Mouse (Mus musculus) layer of hippocampus, adult 11-12 months (tissue): ENCODE data around the gene Tmem128.

Experiments used
- DNase-seq: peaks from one replicate; pipeline ENCODE4 v3.0.0; 2022; ENCODE audit warnings: low spot score

The Tmem128 gene

DNA sequence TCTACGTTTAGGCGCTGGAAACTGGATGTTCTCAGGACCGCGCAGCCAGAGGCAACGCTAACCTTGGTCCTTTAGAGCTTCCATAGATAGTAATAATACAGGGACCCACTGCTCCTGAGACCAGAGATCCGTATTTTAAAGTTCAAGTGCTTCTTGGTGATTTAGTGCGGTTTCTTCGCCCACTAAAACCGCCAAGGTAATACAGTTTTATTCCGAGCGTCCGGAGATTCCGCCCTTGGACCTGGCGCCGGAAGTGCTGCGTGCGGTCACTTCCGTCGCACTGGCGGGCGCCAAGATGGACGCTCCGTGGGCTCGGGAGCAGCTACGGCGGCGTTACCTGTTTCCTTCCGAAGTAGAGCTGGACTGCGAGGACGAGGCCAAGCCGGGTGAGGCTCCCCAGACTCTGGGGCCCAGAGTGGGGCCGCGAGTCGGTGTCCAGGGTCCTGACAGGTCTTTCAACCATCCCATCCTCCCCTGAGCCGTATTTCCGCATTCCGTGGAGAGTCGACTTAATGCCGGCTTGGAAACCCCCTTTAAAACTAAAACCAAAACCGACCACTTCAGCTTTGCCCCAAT is at the start of gene Tmem128:
Gene Tmem128 (plus strand): TSS at position 79 of the 576 bp plus-strand sequence.
- DNase-seq = peak; percentile 61

DNA sequence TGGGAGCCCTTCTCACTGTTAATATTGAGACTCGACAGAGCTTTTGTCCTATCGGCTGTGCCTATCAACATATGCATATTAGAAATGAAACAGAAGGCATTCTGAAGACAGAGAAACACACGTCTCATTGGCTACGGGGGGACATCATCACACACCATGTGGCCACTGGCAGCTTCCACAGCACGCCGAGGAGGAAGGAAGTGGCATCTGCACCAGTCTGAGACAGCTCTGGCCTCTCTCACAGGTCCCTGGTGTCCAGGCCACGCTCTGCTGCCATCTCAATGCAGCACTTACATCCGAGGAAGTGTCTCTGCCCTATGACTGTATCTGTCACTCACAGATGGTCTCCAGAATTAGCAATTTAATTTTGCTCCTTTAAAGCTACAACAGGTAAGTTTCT is 48.3 kb upstream of the Tmem128 start:
- DNase-seq = no peak

DNA sequence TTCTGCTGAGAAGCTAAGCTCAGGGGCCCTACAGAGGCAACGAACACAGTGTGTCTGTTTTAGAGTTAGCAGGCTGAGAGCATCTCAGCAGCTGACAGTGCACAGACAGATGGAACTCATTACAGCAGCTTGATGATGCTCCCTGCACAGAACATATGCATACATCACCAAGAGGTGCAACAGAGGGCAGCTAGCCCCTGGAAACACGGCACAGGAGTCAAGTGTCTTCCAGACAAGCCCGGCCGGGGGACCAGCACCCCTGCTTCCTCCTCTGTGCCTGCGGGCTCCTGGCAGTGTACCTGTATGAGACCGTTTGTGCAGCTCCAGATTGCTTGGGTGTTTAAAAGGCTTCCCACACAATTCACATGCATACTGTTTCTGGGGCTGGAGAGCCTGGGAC is 47.0 kb upstream of the Tmem128 start:
- peak; percentile 49 for DNase-seq

DNA sequence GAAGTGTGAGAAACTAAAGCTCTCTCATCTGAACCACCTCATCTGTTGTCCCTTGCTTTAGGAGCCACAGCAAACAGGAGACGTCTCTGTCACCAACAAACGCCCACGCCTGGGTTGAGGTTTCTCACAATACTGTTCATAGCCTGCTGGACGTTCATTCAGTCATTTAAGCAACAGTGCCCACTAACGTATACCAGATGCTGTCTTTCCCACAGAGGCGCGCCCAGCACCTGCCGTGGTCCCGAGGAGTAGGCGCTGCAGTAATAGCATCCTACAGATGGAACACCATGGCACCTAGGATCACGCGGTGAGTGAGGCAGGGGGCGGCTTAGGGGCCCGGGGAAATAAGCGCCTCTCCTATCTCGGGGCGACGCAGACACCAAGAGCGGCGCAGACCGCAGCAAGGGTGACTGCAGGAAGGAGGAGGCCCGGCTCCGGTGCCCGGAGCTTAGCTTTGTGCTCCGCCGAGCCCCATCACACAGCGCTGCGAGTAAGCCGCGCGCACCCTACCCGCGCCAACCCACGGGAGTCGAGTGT is 40.1 kb upstream of the Tmem128 start:
- peak; percentile 37 for DNase-seq

DNA sequence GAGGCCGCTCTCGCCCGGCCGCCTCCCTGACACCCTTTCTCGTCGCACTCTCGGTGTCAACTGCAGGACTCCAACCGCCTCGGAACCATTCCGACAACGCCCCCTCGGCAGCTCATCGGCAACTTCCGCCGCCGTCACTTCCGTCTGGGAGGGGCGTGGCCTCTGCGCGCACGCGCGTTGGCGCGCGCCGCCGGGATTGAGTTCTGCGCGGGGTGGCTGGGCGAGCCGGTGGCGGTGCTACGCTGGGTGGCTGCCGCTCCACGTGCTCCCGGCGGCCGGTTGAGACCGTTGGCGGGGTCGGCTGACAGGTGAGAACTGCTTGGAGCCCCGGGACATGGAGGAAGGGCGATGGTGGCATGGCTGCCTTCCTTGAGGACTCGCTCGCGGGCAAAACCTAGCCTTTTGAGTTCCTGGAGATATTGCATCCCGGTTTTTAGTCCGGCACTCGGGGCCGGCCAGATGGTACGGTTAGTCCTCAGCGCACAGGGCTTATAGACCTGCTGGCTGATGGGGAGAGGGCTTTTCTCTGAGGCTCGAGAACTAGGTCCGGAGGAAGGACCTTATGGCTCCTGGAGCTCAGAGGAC is 39.6 kb upstream of the Tmem128 start, which contains the start of the genes Zbtb49 and Lyar:
Gene Zbtb49 (minus strand): TSS at position 130 of the 585 bp plus-strand sequence.
Gene Lyar (plus strand): TSS at position 143 of the 585 bp plus-strand sequence.
- peak; percentile 93 for DNase-seq

DNA sequence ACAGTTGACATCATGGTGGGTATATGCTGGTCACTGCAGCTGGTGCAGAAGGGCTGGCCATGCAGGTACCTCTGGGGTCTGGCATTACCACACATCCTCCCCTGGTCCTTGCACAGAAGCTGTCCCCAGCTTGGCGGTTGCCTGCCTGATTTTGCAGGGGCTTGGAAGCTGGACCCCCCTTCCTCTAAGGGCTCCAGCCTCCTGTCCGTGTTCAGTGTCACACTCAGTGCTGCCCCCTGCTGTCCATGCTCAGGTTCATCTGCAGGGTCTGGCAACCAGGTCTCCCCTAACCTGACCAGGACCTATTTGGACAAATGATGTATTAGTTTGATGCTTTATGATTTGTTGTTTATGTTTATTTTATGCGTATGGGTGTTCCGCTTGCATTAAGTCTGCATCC is 24.6 kb upstream of the Tmem128 start:
- DNase-seq = peak; percentile 55

DNA sequence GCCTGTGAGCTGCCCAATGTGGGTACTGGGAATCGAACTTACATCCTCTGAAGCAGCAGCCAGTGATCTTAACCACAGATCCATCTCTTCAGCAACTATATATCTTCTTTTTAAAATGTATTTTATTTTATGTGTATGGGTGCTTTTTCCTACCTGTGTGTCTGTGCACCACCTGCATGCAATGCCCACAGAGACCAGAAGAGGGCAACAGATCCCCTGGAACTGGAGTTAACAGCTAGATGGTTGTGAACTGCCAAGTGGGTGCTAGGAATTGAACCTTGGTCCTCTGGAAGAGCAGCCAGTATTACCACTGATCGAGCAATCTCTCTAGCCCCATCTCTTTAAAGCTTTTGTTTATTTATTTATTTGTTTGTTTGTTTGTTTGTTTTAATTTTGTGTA is 23.4 kb upstream of the Tmem128 start:
- DNase-seq = no peak

DNA sequence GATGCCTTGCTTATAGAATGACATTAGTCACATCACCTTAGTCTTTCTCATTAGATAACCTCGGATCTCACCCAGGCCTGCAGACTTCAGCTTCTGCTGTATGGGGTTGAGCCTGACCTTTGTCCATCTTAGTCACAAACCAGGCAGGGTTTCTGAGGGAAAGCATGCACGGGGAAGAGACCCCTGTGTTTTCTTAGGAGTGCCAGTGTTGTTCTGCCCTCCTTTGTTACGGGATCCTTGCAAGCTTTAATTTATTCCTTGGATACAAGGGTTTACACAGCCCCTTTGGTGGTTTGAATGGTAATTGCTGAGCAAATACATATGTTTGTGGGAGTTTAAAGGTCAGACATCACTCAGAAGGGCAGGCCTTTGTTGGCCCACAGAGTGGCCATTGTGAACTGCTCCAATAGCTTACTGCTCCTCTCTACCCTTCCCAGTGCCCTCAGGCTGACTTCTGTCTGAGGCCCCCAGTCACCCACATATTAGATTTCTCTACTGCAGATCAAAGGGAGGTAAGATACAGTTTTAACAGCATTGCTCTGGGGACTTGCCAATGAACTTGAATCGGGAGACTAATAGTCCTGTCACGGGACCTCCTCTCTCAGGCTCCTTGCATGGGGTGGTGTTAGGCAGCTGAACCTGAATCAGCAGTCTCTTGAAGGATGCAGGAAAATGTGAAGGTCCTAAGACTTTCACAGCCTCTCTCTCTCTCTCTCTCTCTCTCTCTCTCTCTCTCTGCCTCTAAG is 19.1 kb upstream of the Tmem128 start:
- no peak for DNase-seq

DNA sequence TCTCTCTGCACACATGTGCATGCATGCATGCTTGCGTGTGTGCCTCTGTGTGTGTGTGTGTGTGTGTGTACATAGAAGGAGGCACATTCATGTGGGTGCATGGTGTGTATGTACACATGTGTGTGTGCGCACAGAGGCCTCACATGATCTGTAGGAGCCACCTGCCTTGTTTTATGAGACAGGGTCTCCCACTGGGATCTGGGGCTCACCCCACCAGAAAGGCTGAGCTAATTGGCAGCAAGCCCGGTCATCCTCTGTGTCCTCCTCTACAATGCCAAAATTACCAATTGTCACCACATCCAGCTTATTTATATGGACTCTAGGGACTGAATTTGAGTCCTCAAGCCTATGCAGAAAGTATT is 18.5 kb upstream of the Tmem128 start:
- no peak for DNase-seq

DNA sequence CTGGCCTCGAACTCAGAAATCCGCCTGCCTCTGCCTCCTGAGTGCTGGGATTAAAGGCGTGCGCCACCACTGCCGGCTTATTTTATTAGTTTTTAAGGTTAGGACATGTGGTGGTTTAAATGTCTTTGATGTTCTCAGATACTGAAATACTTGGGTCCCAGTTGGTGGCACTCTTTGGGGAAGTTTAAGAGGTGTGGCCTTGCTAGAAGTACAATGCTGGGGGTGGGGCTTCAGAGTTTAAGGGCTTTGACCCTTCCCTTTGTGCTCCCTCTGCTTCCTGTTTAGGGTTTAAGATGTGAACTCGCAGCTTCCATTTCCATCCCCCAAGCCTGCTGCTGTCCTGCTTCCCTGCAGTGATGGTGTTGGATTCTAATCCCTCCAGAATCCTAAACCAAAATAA is 18.0 kb upstream of the Tmem128 start:
- DNase-seq = no peak

DNA sequence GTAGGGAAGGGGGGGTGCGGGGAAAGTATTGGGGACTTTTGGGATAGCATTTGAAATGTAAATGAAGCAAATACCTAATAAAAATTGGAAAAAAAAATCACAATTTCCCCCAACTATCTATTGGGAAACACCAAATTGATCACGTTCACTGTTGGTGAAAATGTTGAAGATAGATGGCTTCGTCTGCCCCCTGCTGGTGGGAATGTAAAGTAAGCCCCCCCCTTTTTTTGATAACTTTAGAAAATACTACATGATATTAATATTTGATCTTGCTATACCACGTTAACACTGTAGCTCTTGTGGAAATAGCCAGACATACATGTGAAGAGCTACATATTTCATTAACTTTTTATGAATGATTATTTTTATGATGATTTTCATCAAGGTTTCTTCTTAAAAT is 4.8 kb upstream of the Tmem128 start:
- DNase-seq = no peak

DNA sequence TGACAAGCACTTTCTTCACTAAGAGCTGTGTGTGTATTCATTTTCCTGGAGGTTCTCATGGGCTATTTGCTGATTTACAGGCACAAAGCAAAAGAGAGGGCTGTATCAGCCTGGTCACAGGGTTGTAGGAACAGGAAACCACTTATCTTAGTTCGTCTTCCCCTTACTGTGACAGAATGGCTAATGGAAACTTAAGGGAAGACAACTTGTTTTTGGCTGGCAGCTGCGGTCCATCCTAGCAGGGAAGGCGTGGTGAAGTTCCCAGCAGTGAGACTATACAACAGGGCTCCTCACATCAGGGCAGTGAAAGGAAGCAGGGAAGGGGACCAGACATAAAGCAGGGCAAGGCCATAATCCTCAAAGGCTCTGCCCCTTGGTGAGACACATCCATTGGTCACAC is 4.3 kb upstream of the Tmem128 start:
- no peak for DNase-seq

DNA sequence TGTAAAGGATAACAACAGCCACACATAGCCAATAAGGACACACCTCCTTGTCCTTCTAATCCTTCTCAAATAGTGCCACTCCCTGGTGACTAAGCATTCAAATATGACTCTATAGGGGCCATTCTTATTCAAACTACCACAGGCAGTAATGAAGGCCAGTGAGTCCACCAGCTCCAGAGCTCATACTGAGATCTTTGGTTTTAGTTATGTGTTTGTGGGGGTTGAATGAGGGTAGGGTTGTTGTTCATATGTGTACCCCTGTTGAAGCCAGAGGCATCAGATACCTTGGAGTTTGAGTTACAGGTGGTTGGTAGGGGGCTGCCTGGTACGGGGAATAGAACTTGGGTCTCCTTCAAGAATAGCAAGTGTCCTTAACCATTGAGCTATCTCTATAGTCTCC is 3.4 kb upstream of the Tmem128 start:
- DNase-seq = no peak

DNA sequence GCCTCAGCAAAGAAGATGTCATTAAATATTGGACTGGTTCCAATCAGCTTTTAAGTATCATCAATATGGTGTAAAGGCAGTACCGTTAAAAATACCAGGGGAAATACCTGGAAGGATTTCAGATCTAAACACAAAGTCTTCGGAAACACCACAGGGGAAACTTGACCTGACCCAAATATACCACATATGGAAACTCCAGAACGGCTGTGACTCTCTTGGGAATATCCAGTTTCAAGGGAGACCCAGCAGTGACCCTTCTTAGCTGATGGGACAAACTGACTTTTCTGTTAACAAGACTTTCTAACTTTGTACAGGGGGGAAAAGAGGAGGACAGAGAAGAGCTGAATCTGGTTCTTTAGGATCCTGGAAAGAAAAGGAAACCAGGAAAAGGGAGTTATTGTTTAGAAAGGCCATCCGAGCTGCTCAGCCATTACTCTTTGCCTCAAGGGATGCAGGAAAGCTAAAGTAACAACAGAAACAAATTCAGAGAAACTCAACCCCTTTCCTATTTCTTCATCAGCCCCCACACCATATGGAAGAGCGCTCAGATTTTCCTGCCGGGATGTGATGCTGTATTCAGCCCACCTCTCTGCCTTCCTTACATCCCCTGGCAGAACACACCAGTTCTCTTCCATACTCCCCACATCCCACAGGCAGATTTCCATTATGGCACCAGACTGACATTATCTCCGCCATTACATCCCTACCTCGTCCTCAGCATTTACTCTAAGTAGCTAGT is 1.8 kb upstream of the Tmem128 start:
- DNase-seq = no peak

DNA sequence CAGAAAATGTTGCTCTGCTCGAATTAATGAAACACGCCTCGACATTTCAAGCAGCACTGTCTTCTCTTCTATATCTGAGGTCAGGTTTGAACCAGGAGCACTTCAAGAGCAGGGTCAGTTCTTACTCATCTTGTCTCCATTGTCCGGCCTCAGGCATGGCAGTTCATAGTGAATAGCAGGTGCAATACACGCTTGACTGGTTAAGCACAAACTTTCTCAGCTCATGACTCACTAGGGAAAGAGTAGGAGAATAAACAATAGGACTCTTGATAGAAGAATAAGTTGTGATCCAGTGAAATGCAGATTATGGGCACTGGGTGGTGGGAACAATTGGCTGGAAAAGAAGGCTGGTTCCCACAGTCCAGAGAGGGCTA is 1.2 kb upstream of the Tmem128 start:
- DNase-seq = no peak

DNA sequence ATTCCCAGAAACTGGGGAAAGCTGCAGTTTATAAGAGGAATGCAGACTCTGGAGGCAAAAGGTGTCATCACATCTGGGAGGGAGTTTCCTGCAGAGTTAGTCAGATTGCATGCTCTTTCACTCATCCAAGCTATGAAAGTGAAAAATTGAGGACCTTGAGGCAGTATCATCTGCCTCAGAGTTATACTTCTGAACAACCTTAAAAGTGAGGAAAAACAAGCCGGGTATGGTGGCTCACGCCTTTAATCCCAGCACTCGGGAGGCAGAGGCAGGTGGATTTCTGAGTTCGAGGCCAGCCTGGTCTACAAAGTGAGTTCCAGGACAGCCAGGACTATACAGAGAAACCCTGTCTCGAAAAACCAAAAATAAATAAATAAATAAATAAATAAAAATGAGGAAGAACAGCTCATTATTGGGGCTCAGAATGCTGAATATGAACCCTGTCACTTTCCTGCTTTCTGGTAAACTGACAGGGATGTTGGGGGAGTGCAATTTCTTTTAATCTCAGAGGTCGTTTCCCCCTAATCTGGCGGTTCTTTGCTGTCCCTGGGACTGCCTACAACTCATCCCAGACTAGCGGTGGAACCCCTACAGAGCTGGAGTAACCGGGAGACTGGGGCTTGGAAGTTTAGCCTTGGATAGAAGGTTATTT is 404 bp upstream of the Tmem128 start:
- DNase-seq = no peak

DNA sequence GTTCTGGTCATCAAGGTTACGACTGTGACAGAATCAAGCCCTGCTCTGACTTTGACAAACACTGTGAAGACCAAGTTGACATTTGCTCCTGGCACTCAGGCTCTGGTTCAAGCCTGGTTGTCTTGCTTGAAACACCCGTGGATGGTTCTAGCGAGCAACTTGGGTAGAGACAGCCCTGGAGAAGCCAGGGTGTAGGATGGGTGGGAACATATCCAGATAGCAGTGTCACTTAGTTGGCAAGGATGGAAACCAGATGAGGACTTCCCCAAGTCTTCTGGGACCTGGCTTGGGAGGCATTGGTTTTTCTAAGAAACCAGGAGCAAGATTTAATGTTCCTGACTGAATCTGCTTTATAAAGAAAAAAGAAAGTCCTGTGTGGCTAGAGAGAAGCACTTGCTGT is 11.0 kb downstream of the Tmem128 start:
- DNase-seq = no peak

DNA sequence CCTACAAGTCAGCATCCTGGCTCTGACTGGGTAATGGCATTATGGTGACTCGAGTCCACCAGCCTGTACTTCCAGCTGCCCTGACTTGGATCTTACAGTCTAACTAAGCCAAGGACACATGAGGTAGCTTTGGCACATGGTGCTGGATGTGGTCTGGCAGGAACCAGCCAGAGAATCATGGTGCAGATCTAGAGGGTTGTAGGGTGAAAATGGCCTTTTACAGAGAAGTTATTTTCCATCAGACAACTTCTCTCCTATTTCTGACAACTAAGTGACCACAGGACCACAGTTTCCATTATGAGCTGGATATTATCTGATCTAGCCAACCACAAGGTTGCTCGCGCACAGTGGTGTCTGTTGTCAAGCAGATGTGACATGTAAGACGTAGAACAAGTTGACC is 13.8 kb downstream of the Tmem128 start:
- DNase-seq = no peak

DNA sequence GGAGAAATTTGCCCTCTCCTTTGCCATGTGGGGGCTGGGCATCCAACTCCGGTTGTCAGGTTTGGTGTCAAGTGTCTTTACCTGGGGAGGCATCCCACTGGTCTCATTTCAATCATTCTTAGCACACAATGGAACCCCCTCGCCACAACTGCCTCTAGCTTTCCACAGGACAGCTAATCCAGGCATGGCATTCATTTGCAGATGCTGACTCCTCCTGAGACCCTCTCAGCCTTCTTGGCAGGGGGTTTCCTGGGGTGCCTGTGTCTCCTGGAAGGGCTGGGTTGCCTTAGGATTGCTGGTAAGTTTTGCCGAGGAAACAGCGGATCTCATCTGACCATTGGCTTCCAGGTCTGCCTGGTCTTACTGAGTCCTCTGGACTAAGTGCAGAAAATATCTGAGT is 15.8 kb downstream of the Tmem128 start, which contains the start of gene Otop1:
Gene Otop1 (plus strand): TSS at position 202 of the 400 bp plus-strand sequence.
- DNase-seq = no peak

DNA sequence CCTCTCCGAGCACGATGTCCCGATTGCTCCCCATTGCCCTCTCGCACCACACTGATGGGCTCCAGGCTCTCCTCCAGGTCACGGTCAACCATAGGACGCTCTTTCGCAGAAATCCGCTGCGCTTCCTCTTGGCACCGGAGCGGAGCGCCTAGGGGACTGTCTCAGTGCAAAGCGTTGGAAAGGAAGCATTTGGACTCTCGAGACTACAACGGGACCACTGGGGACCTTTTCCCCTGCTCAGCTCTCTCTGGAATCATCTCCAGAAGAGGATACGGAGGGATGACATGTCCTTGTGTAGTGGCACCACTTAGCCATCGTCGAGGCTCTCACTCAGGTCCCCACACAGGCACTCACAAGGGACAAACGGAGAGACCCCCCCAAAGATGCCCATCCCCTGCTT is 16.5 kb downstream of the Tmem128 start:
- DNase-seq = no peak

DNA sequence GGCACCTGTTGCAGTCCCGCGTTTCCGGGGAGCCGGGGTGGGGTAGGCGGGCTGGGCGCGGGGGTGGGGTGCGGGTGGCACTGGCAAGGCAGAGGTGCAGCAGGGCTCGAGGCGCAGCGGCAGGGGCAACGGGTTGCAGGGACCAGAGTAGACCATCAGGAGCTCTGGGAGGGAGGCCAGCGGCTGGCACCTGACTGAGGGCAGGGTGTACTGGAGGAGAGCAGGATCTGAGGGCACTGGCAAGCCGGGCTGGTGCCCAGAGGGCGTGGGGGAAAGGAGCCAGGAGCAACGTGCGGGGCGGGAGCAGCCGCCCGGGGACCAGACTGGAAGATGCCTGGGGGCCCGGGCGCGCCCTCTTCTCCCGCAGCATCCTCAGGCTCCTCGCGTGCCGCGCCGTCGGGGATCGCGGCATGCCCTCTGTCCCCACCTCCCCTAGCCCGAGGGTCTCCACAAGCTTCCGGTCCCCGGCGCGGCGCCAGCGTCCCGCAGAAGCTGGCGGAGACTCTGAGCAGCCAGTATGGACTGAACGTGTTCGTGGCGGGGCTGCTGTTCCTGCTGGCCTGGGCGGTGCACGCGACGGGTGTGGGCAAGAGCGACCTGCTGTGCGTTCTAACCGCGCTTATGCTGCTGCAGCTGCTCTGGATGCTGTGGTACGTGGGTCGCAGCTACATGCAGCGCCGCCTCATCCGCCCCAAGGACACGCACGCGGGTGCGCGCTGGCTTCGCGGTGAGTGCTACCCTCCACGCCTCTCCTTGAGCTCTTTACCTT is 17.3 kb downstream of the Tmem128 start:
- no peak for DNase-seq
